Mouse (Mus musculus) CH12.LX (cell line): ENCODE results near the gene Ccdc8.

ENCODE experiments used
- CTCF ChIP-seq, 2 experiments: IDR thresholded peaks in 1 of 2; conservative IDR thresholded peaks in 1 of 2; 2 replicates each; pipeline ENCODE4 v1.5.1; 2011 to 2012; ENCODE audit warnings: low read depth in 2 of 2, low read length in 2 of 2, improper control_type of control experiment in 1 of 2, inconsistent platforms in 1 of 2, mild to moderate bottlenecking in 1 of 2, moderate library complexity in 1 of 2
- EP300 ChIP-seq: IDR thresholded peaks from 2 replicates; pipeline ENCODE4 v1.6.1; 2011; ENCODE audit warnings: low read length, improper control_type of control experiment
- MXI1 ChIP-seq: IDR thresholded peaks from 2 replicates; pipeline ENCODE4 v1.6.1; 2011; ENCODE audit warnings: mild to moderate bottlenecking, low read depth, low read length, improper control_type of control experiment
- NELFE ChIP-seq: IDR thresholded peaks from 2 replicates; pipeline ENCODE4 v1.6.1; 2011; ENCODE audit warnings: low read depth, low read length, improper control_type of control experiment
- POLR2A ChIP-seq: IDR thresholded peaks from 2 replicates; pipeline ENCODE4 v1.6.1; 2011; ENCODE audit warnings: low read depth, mild to moderate bottlenecking, improper control_type of control experiment, low read length
- RAD21 ChIP-seq: IDR thresholded peaks from 2 replicates; pipeline ENCODE4 v1.6.1; 2011; ENCODE audit warnings: low read depth, mild to moderate bottlenecking, low read length, improper control_type of control experiment, moderate library complexity
- UBTF ChIP-seq: IDR thresholded peaks from 2 replicates; pipeline ENCODE4 v1.6.1; 2012; ENCODE audit warnings: low read depth, mild to moderate bottlenecking, inconsistent platforms, low read length, improper control_type of control experiment, moderate library complexity

DNA sequence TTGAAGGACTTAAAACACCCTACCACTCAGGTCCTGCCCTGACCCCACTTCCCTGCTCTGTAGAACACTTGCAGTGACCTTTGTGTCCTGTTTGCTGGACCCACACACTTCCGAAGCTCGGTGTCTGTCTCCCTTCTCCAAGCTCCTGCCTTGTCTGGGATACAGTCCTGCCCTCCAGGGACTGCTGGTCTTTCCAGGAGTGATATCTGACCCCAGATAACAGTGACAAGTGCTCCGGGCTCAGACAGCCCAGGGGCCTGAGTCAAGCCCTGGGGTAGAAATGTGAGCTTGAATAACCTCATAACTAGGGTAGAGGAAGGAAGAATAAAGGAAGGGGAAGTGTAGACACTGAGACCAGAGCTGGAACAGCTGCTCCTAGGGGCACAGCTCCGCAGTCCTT is 31.2 kb downstream of the Ccdc8 start:
- TF ChIP-seq POLR2A, result no peak
- TF ChIP-seq EP300, result no peak
- TF ChIP-seq CTCF (conservative IDR thresholded peaks at IDR 0.05 in 1 of 2, IDR thresholded peaks at IDR 0.05 in 1 of 2; ENCODE audit: low read depth in 2 of 2, low read length in 2 of 2), result no peak
- TF ChIP-seq RAD21, result no peak
- TF ChIP-seq NELFE, result no peak
- TF ChIP-seq MXI1, result no peak
- no peak for TF ChIP-seq UBTF
